Mouse (Mus musculus): ENCODE results near the gene Krcc1. TPM values are rescaled to one million over a fixed set of nuclear protein-coding genes. Genes with fewer than 3 reads are reported as not detected.

Gene Krcc1
- polyA plus RNA-seq, 1 experiment from 2014 or later: 54.6 TPM

DNA sequence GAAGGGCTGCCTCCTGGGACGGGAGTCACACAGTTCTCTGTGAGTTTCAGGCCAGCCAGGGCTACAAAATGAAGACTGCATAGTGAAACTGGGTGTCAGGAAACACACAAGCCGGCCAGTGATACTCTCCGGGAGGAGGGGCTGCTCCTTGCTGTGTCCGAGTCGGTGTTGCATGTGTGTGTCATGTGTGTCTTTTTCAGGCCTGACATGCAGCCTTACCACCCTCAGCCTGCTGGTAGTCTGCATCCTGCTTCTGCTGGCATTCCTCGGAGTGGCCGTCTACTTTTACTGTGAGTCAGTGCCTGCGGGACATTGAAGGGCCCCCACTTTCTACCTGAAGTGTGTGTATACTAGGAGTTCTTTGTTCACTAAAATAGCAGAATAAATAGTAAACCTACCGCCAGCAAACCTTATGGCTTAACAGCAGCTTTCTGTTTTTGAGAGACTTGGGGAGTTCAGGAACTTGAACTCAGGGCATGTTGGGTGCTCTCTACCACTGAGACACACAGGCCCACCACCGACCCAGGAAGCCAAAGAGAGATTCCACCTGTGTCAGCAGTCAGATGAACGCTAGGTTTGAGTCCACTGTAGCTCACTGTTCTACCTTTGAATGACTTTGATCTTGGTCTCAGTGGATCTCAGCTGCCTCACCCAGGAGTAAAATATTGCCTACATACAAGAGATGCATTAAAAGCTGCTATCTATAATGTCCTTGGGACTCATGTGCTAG is 60.9 kb downstream of the Krcc1 start:
- Histone ChIP-seq H3K9ac (no peak overlapping the region), H3K27me3 (replicated peaks) (no peaks in the 10 kb centered on the region), H3K9me3 (replicated peaks) (no peaks in the 10 kb centered on the region), H3K4me3 (no peak overlapping the region), H3K36me3 (no peaks in the 10 kb centered on the region), H3K27ac (ENCODE audit: poor library complexity, severe bottlenecking) (no peak overlapping the region), H3K4me2 (no peak overlapping the region), H3K4me1 (replicated peaks) (no peaks in the 10 kb centered on the region)
- WGBS: 81% methylated on average over 11 of the region's 11 CpGs
- ATAC-seq (ENCODE audit: insufficient number of reproducible peaks, low FRiP score): no peak

DNA sequence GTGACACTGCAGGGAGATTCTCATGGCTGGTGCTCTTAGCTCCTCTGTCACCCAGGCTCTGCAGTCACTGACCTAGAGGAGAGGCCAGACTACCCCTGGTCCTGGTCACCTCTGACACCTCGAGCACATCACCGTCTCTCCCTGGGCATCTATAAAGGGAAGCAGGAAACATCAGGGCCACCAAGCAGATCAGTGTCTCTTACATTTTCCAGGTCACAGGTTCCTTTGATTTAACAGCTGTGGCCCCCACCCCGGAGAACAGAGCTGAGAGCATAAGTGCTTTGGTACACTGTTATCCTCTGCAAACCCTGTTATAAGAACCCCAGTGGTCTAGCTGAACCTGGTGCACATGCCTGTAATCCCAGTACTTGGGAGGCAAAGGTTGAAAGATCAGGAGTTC is 61.6 kb downstream of the Krcc1 start:
- no peak overlapping the region for H3K4me2 ChIP-seq
- H3K27me3 ChIP-seq (replicated peaks): no peaks in the 10 kb centered on the region
- H3K4me1 ChIP-seq (replicated peaks): no peaks in the 10 kb centered on the region
- H3K9me3 ChIP-seq (replicated peaks): no peaks in the 10 kb centered on the region
- H3K36me3 ChIP-seq: no peaks in the 10 kb centered on the region
- no peak overlapping the region for H3K9ac ChIP-seq
- no peak for ATAC-seq (ENCODE audit: insufficient number of reproducible peaks, low FRiP score)
- WGBS: 72% methylated on average over 3 of the region's 3 CpGs
- H3K4me3 ChIP-seq: no peak overlapping the region
- no peak overlapping the region for H3K27ac ChIP-seq (ENCODE audit: poor library complexity, severe bottlenecking)

DNA sequence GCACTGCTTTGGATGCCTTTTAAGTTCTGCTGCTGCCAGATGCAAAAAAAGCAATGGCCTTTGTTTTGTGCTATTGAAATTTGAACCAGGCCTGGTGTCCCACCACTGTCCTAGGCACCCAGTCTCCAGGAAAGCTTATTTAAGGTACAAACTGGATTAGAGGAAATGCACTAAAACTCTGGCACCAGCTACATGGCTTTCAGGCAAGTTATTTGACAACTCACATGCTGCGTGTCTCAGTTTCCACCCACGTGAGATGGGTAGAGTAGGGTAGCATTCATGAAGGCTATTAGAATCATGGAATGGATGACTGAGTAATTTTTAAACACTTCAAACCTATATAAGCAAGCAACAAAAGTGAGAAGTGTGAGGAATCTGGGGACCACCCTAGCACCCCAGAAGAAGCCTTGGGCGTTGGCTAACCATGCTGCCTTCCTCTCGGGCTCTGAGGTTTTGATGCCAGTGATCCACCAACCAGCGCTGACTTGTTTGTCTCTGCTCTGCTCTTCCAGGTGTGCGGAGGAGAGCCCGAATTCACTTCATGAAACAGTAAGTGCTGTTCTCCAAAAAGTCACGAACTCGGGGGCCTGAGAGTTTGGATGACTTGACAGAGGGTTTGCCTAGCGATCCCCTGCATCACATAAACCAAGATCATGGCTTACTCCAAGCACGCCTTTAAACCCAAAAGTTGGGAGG is 62.2 kb downstream of the Krcc1 start:
- no peak for ATAC-seq (ENCODE audit: insufficient number of reproducible peaks, low FRiP score)
- Histone ChIP-seq H3K9ac (no peak overlapping the region), H3K9me3 (replicated peaks) (no peaks in the 10 kb centered on the region), H3K4me1 (replicated peaks) (no peaks in the 10 kb centered on the region), H3K27me3 (replicated peaks) (no peaks in the 10 kb centered on the region), H3K4me2 (no peak overlapping the region), H3K27ac (ENCODE audit: poor library complexity, severe bottlenecking) (no peak overlapping the region), H3K36me3 (no peaks in the 10 kb centered on the region), H3K4me3 (no peak overlapping the region)
- WGBS: 80% methylated on average over 11 of the region's 11 CpGs

Small RNAs within 50 kb of the gene (microRNA-seq; reads per million reads assigned to microRNA genes)
- gene Mir8112: 16.0 reads per million, percentile 30 among the genes with 10 or more reads in this experiment

Other genes starting within 250 kb of the Krcc1 start
- 2.6 and 4.2 TPM in 2 replicates for gene Thnsl2, start 127.2 kb upstream of the Krcc1 start, polyA plus RNA-seq (2016; fragmentation: Nextera tagmentation; extraction: Ambion mirVana)
- 0.50 and 1.0 TPM in 2 replicates for gene Fabp1, start 71.8 kb upstream of the Krcc1 start, polyA plus RNA-seq (2016; fragmentation: Nextera tagmentation; extraction: Ambion mirVana)
- gene Smyd1, start 50.6 kb downstream of the Krcc1 start, polyA plus RNA-seq (2016; fragmentation: Nextera tagmentation; extraction: Ambion mirVana): 110 and 113 TPM in 2 replicates
- not detected in 2 replicates for gene Cd8b1, start 51.1 kb downstream of the Krcc1 start, polyA plus RNA-seq (2016; fragmentation: Nextera tagmentation; extraction: Ambion mirVana)
- not detected in 2 replicates for gene Cd8a, start 101.8 kb downstream of the Krcc1 start, polyA plus RNA-seq (2016; fragmentation: Nextera tagmentation; extraction: Ambion mirVana)
- 15.2 and 17.0 TPM in 2 replicates for gene Rmnd5a, start 169.0 kb downstream of the Krcc1 start, polyA plus RNA-seq (2016; fragmentation: Nextera tagmentation; extraction: Ambion mirVana)
- 20.7 and 21.6 TPM in 2 replicates for gene Rnf103, start 222.2 kb downstream of the Krcc1 start, polyA plus RNA-seq (2016; fragmentation: Nextera tagmentation; extraction: Ambion mirVana)